Mouse (Mus musculus) heart, embryonic 16.5 days (tissue): ENCODE data around the gene Ephb1. TPM values are rescaled to one million over a fixed set of nuclear protein-coding genes. Genes with fewer than 3 reads are reported as not detected.

ENCODE experiments used
- ATAC-seq: fragments of 200-750 bp; cut with Nextera tagmentation; replicated peaks from 2 replicates; pipeline ENCODE4 v1.8.0; 2017; ENCODE audit warnings: moderate number of reproducible peaks; ENCODE audit not compliant: insufficient read depth, low FRiP score; ENCODE audit errors: extremely low read depth
- H3K27ac ChIP-seq: fragments of 300-500 bp; sonication (generic); 2 replicates; pipeline ENCODE4 v1.5.1; 2014; ENCODE audit warnings: mild to moderate bottlenecking, low read length, control low read depth, moderate library complexity
- H3K27me3 ChIP-seq: fragments of 300-500 bp; sonication (generic); 2 replicates; pipeline ENCODE4 v1.6.1; 2014; ENCODE audit warnings: low read length, mixed read lengths; ENCODE audit not compliant: control insufficient read depth, insufficient read depth
- H3K36me3 ChIP-seq: fragments of 300-500 bp; sonication (generic); 2 replicates; pipeline ENCODE4 v1.6.1; 2014; ENCODE audit not compliant: control insufficient read depth, insufficient read depth
- H3K4me1 ChIP-seq: fragments of 300-500 bp; sonication (generic); 2 replicates; pipeline ENCODE4 v1.6.1; 2014; ENCODE audit warnings: low read length, mixed read lengths; ENCODE audit not compliant: control insufficient read depth, insufficient read depth
- H3K4me2 ChIP-seq: fragments of 300-500 bp; sonication (generic); 2 replicates; pipeline ENCODE4 v1.6.1; 2014; ENCODE audit warnings: low read depth, mild to moderate bottlenecking, control low read depth, low read length
- H3K4me3 ChIP-seq: fragments of 300-500 bp; sonication (generic); 2 replicates; pipeline ENCODE4 v1.5.1; 2014; ENCODE audit warnings: mild to moderate bottlenecking, control low read depth, low read length
- H3K9ac ChIP-seq: fragments of 300-500 bp; sonication (generic); 2 replicates; pipeline ENCODE4 v1.6.1; 2014; ENCODE audit warnings: low read length, control low read depth
- H3K9me3 ChIP-seq: fragments of 300-500 bp; sonication (generic); replicated peaks from 2 replicates; pipeline ENCODE4 v1.6.1; 2016; ENCODE audit warnings: low read length; ENCODE audit not compliant: control insufficient read depth
- WGBS: fragments of 180-500 bp; shearing (Covaris S2); extraction: QIAGEN DNeasy Blood & Tissue Kit; methylation state at CpG from one replicate; pipeline ENCODE4 v1.1.7; 2014; 5-methylcytosine and 5-hydroxymethylcytosine counted together
- polyA plus RNA-seq: library from polyadenylated mRNA; unstranded; fragments of >200 nt; fragmentation: Nextera tagmentation; extraction: Ambion mirVana; gene quantifications from 2 replicates; pipeline ENCODE4 v1.2.1, GENCODE M21; 2015

The Ephb1 gene
- polyA plus RNA-seq, 1 experiment from 2014 or later: 1.1 TPM

DNA sequence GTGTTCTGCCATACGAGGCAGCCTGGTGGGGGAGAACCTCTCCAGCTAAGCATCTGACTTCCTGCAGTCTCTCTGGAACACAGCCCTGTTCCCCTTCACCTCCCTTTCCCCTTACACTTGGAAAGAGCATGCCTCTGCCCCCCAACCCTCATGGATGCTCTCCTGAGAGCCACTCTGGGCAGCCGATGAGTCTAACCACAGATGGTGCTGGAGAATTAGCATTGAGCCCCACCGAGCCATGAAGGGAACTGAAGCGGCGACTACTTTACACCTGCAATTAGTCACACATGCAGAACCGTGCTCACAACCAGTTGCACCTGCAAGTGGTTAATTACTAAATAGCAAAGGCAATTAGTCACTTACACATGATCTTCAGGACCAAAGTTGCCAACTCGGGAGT, 184.8 kb downstream of the Ephb1 start:
- Histone ChIP-seq H3K9ac (no peak overlapping the region), H3K4me1 (no peaks in the 10 kb centered on the region), H3K4me3 (no peak overlapping the region), H3K4me2 (no peak overlapping the region), H3K27me3 (no peaks in the 10 kb centered on the region), H3K27ac (no peak overlapping the region), H3K9me3 (no peaks in the 10 kb centered on the region), H3K36me3 (no peaks in the 10 kb centered on the region)
- no peak for ATAC-seq
- WGBS: 77% methylated on average over 7 of the region's 7 CpGs

DNA sequence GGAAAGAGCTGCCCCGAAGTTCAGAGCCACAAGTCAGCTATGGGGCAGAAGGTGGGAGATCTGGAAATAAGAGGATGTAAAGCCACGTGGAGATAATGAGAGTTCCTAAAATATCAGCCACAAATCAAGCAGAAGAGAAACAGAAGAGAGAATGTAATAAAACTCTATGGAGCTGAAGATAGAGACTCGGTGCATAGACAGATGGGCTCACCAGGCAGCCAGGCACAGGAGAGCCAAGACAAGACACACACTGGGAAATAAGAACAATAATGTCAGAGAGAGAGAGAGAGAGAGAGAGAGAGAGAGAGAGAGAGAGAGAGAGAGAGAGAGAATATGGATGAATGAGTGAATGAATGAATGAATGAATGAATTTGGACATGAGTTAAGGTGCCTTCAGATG, 198.6 kb downstream of the Ephb1 start:
- WGBS: 64% methylated on average over 3 of the region's 3 CpGs
- no peaks in the 10 kb centered on the region for H3K9me3 ChIP-seq

DNA sequence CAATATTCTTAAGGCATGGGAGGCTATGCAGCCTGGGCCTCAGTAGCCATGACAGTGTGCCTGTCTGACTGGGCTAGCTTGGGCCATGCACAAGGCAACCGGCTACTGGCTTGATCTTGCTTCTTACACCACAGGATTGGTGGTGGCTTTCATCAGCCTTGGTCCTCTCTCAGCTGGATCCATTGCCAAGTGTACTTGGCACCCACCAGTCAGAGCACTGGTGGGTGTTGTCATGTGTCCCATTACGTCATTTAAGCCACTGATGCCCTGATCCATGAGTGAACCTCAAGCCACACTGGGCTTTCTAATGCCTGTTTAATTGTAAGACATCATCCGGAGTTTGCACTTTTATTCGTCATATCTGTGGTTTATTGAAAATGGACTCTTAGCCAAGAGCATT, 215.3 kb downstream of the Ephb1 start:
- Histone ChIP-seq H3K4me1 (no peaks in the 10 kb centered on the region), H3K4me3 (no peak overlapping the region), H3K4me2 (no peak overlapping the region), H3K27ac (no peak overlapping the region), H3K9me3 (no peaks in the 10 kb centered on the region), H3K36me3 (no peaks in the 10 kb centered on the region), H3K9ac (no peak overlapping the region), H3K27me3 (no peaks in the 10 kb centered on the region; the same call in 1 of the 2 replicates)
- 85% methylated on average over 4 of the region's 4 CpGs for WGBS
- no peak for ATAC-seq

More for the DNA sequence above, 198.6 kb downstream of the Ephb1 start:
- Histone ChIP-seq H3K4me2 (no peak overlapping the region), H3K27me3 (0 out of 2 replicates have a peak, but pooled peaks cover 4% of the 10 kb centered on the region), H3K4me3 (no peak overlapping the region), H3K9ac (no peak overlapping the region), H3K4me1 (no peaks in the 10 kb centered on the region), H3K27ac (no peak overlapping the region), H3K36me3 (no peaks in the 10 kb centered on the region)
- no peak for ATAC-seq

DNA sequence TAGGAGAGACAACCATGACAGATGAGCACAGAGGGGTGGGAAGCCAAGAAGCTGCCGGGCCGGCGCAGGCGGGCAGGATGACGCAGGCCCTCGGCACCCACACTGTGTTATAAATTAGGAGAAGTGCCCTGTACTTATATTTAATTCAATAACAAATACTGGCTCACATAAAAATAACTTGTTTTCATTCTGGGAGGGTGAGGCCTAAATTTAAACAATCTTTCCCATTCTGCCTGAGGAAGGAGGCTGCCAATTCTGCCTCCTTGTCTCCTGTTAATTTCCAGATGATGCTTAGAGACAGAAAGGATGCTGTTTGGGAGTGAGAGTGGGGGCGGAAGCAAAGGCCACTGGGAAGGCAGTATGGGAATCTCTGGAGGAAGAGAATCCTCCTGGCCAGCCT, 215.8 kb downstream of the Ephb1 start:
- WGBS: 83% methylated on average over 7 of the region's 7 CpGs
- Histone ChIP-seq H3K27me3 (no peaks in the 10 kb centered on the region; the same call in 1 of the 2 replicates), H3K27ac (no peak overlapping the region), H3K4me3 (no peak overlapping the region), H3K9me3 (no peaks in the 10 kb centered on the region), H3K36me3 (no peaks in the 10 kb centered on the region), H3K9ac (no peak overlapping the region), H3K4me2 (no peak overlapping the region), H3K4me1 (no peaks in the 10 kb centered on the region)
- no peak for ATAC-seq

DNA sequence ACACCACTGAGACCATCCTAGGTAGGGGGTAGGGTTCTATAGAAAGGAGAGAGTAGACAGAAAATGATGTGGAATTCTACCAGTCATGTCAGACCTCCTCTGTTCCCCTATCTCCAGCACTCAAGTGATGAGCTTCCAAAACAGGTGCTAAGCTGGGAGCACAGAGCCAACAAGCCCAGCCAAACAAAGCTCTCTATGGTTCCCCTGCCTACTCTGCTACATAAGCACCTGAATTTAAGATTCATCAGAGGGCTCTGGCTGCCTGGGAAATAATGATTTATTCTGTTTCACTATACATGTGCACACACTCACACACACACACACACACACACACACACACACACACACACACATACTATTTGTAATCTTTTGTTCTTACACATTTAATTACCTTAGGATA, 216.3 kb downstream of the Ephb1 start:
- H3K9ac ChIP-seq: no peak overlapping the region

DNA sequence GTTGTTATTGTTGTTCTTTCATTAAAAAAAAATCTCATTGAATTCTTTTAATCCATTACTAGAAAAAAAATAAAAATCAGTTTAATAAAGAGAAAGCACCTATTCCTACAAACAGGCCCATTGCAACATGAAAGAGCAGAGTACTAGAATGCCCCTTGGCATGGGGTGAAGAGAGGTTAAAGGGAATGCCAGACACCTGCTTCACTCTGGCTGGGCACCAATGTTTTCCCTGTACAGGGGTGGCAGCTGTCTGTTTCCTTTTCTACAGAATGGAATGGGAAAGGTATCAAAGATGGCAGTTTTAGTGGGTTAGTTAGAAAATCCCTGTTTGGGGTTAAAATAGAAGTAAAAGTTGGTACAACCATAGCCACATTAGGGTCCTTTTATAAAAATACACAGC, 224.0 kb downstream of the Ephb1 start:
- Histone ChIP-seq H3K4me3 (no peak overlapping the region), H3K4me1 (no peaks in the 10 kb centered on the region), H3K27ac (no peak overlapping the region), H3K4me2 (no peak overlapping the region), H3K9me3 (no peaks in the 10 kb centered on the region), H3K36me3 (no peaks in the 10 kb centered on the region), H3K27me3 (no peaks in the 10 kb centered on the region; the same call in 1 of the 2 replicates), H3K9ac (no peak overlapping the region)
- ATAC-seq: no peak

More for the DNA sequence above, 216.3 kb downstream of the Ephb1 start:
- H3K27ac ChIP-seq: no peak overlapping the region
- H3K4me2 ChIP-seq: no peak overlapping the region
- H3K27me3 ChIP-seq: no peaks in the 10 kb centered on the region; the same call in 1 of the 2 replicates
- no peaks in the 10 kb centered on the region for H3K4me1 ChIP-seq
- H3K9me3 ChIP-seq: no peaks in the 10 kb centered on the region
- ATAC-seq: no peak
- H3K4me3 ChIP-seq: no peak overlapping the region
- no peaks in the 10 kb centered on the region for H3K36me3 ChIP-seq

DNA sequence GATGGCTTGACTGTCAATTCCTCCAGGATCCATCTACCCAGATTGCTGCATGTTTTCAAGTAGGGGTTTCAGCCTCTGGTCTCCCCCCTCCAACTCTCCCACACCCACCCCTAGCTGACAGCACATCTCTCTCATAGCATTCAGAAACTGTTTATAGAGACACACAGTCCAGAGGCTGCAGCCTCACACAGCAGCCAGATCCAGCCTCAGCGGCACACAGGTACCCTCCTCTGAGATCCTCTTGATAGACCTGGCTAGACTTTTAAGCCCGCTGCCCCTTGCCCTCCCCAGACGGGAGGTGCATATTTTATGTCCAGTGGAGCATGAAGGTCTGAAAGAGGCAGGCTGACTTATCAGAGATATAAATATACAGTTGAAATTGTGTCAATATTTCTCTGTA, 228.0 kb downstream of the Ephb1 start:
- no peaks in the 10 kb centered on the region for H3K4me1 ChIP-seq
- no peak for ATAC-seq
- 43% methylated on average over 3 of the region's 3 CpGs for WGBS

DNA sequence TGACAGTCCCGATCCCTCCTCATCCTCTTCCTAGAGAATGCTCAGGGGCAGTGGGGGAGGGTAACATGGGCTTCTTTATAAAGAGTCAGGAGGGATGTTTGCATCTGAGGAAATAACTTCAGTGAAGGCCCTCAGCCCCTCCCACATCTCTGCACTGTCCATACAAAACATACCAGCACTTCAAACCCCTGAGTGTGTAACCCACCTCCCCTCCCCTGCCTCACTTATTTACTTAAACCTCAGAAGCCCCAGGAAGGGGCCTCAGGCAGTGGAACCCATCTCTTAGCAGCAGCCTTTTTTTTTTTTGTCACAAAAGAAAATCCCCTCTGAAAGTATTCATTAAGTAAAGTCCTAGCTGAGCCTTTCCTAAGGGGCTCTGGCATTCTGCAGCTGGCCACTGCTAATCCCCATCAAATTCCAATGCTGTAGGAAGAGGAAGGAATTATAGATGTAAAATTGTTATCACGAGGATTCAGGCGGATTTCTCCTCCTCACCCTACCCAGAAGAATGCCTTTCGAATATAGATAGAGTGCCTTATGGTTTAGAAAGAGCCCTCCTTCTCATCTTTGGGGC, 231.5 kb downstream of the Ephb1 start:
- H3K27me3 ChIP-seq: no peaks in the 10 kb centered on the region; the same call in 1 of the 2 replicates
- H3K9me3 ChIP-seq: 0 out of 2 replicates have a peak, but pooled peaks cover 3% of the 10 kb centered on the region
- H3K4me3 ChIP-seq: no peak overlapping the region
- no peak overlapping the region for H3K27ac ChIP-seq
- H3K4me2 ChIP-seq: no peak overlapping the region
- H3K9ac ChIP-seq: no peak overlapping the region
- no peaks in the 10 kb centered on the region for H3K4me1 ChIP-seq
- 42% methylated on average over 4 of the region's 4 CpGs for WGBS
- no peak for ATAC-seq
- H3K36me3 ChIP-seq: no peaks in the 10 kb centered on the region

More for the DNA sequence above, 228.0 kb downstream of the Ephb1 start:
- Histone ChIP-seq H3K9me3 (0 out of 2 replicates have a peak, but pooled peaks cover 3% of the 10 kb centered on the region), H3K4me3 (no peak overlapping the region), H3K4me2 (no peak overlapping the region), H3K27me3 (no peaks in the 10 kb centered on the region; the same call in 1 of the 2 replicates), H3K36me3 (no peaks in the 10 kb centered on the region), H3K27ac (no peak overlapping the region), H3K9ac (no peak overlapping the region)

DNA sequence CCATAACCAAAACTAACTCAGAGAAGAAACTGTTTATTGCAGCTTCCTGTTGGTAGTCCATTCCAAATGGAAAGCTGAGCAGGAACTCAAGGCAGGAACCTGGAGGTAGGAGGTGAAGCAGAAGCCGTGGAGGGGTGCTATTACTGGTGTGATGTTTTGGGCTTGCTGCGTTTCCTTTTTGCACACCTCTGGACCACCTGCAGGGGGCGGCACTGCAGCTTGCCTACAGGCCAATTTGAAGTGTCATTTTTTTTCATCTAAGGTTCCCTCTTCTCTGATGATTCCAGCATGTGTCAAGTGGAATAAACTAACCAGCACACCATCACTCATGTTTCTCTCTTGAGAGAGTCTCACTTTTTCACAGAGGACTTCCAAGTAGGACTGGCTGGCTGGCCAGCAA, 235.1 kb downstream of the Ephb1 start:
- H3K9ac ChIP-seq: no peak overlapping the region
- no peak for ATAC-seq
- no peaks in the 10 kb centered on the region for H3K4me1 ChIP-seq
- WGBS: 75% methylated on average over 3 of the region's 3 CpGs
- no peaks in the 10 kb centered on the region for H3K36me3 ChIP-seq
- no peak overlapping the region for H3K4me2 ChIP-seq
- no peak overlapping the region for H3K27ac ChIP-seq
- H3K27me3 ChIP-seq: no peaks in the 10 kb centered on the region
- no peak overlapping the region for H3K4me3 ChIP-seq
- 0 out of 2 replicates have a peak, but pooled peaks cover 3% of the 10 kb centered on the region for H3K9me3 ChIP-seq
